Mouse (Mus musculus): ENCODE data around the gene Ell. TPM values are rescaled to one million over a fixed set of nuclear protein-coding genes. Genes with fewer than 3 reads are reported as not detected.
A peak's percentile ranks its signal among the peaks of the same experiment; 100 is the strongest.

The Ell gene
- total RNA-seq, 4 experiments from 2014 or later = 9.3 to 12.4 (median 10.6) TPM

- no peak for DNase-seq (ENCODE audit: low spot score)
Measured at GRCm38 (mm10) chr8:70597417-70598272, 58.4 kb downstream of the Ell start.

- DNase-seq (ENCODE audit: low spot score) = no peak
Measured at GRCm38 (mm10) chr8:70598283-70598682, 59.0 kb downstream of the Ell start.

- DNase-seq (ENCODE audit: low spot score) = no peak
Measured at GRCm38 (mm10) chr8:70598722-70599121, 59.5 kb downstream of the Ell start.

- no peak for DNase-seq (ENCODE audit: low spot score)
Measured at GRCm38 (mm10) chr8:70599507-70600290, 60.4 kb downstream of the Ell start.

DNA sequence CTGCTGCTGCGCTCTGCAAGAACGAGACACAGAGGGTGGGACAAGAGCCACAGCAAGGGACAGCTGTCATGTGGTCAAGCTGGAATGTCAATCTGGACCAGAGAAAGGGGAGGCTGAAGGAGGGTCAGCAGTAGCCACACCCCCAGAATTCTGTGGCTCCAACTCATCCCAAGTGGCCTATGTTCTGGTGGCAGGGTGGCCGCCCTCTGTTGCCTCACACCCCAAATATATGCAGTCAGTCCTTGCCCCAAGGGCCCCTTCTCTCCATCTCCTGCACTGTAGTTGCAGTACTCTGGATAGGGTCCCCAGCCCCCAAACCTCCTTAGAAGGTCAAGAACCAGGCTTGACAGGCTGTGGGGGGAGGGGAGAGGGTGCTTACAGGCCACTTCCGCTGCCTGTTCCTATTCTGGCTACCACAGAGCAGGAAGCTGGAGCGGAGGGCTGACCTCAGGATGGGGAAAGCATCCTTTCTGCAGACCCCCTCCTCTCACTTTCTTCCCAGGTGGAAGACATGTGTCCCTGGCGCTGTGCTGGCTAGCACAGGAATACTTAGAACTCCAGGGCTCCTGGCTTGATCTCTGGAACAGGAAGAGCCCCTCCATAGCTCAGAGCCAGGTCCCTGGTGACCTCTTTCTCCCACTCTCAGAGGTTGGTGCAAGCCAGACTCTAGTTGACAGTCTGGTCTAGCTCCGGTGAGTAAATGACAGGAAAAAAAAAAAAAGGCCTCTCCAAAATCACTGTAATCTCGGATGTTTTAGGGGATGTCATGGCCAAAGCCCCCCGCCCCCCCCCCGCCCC, 61.4 kb downstream of the Ell start:
- no peak for DNase-seq (ENCODE audit: low spot score)

DNA sequence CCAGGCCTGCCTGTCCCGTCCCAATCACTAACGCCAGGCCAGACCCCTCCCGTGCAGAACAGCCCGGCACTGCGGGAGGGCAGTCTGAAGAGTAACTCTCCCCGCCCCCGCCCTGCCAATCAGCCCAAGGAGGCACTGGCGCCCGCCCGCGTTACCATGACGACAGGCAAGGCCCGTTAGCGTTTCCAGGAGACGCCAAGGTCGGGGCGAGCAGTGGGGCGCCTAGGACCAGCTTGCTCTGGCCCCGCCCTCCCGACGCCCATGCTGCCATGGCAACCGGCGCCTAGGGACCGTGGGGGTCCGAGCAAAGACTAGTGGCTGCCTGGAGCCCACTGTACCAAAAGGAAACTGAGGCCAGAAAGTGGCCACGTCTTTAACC, 62.0 kb downstream of the Ell start:
- DNase-seq (ENCODE audit: low spot score) = no peak

DNA sequence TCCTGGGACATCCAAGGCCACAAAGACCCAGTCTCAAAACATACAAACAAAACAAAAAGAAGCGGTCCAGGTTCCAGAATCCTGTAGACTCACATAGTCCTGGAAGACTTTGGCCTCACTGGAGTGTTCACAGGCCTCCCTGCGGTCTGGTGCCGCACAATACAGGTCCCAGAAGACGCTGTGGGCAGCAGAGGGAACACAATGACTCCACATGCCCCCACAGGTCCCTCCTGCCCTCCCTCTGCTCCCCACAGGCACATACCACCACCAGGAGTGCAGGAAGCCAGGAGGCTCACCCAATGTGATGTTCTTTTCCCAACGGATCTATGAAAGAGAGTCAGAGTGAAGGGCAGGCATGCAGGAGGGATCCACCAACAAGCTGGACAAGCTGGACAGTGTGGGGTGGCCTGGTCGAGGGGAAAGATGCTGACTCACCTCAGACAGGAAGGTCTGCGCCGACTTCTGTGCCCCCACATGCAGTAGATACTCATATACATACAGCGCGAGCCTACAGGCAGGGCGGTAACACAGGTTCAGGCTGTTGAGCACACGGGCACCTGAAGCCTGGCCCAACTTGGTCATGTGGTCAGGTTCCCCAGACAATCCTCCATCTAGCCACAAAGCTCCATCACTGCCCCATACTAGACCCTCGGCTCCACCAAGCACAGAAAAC, 63.0 kb downstream of the Ell start:
- no peak for DNase-seq (ENCODE audit: low spot score)

- no peak for DNase-seq (ENCODE audit: low spot score)
Measured at GRCm38 (mm10) chr8:70604558-70604957, 65.3 kb downstream of the Ell start.

DNA sequence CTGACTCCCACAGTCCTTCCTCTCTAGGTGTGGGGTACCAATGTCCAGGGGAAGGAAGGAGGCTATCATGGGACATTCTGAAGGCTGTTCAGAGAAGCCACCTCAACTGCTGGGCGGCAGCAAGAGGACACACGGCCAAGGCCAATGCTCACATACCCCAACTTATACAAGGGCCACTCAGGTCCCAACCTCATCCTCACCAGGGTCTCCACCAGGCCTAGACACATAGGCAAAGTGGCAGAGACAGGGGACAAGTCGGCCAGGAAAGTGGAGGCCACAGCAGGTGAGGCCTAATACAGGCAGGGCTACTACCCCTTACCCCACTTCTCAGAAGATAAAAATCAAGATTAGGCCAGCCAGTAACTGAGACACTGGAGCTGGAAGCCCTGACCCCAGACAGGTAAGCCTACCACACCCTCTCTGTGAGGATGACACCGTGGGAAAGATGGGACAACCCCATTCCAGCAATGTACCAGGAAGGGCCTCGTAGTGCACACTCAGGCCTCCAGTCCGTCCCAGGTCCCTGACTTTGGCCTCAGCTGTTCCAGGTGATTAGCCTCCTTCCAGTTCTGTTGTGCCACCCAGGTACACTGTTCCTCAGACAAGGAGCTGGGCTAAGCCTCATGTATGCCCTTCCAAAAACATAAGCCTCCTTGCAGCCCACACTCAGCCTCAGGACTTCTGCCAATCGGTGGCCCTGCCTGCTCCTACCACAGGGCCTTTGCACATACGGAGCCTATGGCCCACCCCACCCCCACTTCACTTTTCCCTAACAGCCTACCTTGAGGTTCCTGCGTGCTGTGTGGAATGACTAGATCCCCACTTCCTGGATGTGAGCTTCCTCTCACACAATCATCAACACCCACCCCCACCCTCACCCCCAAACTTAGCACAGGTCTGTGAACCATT, 66.9 kb downstream of the Ell start:
- no peak for DNase-seq (ENCODE audit: low spot score)

DNA sequence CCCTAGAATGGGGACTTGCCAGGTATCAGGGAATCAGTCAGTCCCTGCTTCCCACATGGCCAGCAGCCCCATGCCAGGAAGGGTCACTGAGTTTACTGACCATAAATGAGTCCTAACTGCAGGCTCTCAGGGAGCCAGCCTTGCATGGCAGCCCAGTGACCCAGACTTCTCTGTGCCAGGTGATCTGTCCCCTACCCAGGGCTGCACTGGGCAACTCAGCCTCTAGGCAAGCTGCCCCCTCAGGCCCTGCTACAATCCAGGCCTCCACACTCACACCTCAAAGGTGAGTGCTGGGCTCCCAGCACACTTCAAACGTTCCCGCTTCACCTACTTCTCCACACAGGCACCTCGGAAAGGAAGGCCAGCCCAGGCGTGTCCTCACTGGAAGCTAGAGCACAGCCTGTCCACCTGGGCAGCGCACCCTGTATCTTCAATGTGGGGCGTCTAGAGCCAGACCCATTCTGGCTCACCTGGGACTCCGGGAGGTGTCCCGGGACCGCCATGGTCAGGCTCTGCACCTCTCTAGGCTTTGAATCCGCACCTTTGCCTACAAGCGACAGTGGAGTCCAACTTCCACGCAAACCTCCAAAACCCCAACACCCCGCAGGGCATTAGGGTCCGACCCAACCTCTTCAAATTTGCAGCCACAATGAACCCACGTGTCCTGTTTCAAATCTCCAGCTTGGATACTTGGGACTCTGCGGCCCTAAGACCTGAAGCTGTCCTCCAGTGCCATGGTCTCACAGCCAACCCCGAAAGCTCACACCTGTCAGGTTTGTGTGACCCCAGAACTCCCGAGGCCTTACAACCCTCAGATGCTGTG, 67.7 kb downstream of the Ell start:
- DNase-seq (ENCODE audit: low spot score) = no peak

DNA sequence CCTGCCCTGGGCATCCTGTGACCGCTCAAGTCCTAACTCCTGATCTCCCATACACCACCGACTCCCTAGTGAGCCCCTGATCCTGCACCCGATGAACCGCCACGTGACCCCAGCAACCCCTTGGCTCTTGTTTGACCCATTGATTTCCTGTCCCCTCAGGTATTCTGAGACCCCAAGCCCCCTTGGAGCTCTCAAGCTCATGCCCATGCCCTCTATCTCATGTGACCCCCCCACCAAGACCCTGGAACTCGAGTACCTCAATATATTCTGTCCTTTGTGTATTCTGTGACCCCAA, 68.3 kb downstream of the Ell start:
- no peak for DNase-seq (ENCODE audit: low spot score)

- DNase-seq (ENCODE audit: low spot score) = peak; percentile 58
Measured at GRCm38 (mm10) chr8:70607898-70608748, 68.9 kb downstream of the Ell start.

GRCm38 (mm10) chr8:70608749-70609367, 69.6 kb downstream of the Ell start, which contains the start of gene Ssbp4:
TSS of gene Ssbp4 (minus strand) at chr8:70608872.
- no peak for DNase-seq (ENCODE audit: low spot score)

- peak; percentile 89 for DNase-seq (ENCODE audit: low spot score)
Measured at GRCm38 (mm10) chr8:70609368-70609848, 70.2 kb downstream of the Ell start.

DNA sequence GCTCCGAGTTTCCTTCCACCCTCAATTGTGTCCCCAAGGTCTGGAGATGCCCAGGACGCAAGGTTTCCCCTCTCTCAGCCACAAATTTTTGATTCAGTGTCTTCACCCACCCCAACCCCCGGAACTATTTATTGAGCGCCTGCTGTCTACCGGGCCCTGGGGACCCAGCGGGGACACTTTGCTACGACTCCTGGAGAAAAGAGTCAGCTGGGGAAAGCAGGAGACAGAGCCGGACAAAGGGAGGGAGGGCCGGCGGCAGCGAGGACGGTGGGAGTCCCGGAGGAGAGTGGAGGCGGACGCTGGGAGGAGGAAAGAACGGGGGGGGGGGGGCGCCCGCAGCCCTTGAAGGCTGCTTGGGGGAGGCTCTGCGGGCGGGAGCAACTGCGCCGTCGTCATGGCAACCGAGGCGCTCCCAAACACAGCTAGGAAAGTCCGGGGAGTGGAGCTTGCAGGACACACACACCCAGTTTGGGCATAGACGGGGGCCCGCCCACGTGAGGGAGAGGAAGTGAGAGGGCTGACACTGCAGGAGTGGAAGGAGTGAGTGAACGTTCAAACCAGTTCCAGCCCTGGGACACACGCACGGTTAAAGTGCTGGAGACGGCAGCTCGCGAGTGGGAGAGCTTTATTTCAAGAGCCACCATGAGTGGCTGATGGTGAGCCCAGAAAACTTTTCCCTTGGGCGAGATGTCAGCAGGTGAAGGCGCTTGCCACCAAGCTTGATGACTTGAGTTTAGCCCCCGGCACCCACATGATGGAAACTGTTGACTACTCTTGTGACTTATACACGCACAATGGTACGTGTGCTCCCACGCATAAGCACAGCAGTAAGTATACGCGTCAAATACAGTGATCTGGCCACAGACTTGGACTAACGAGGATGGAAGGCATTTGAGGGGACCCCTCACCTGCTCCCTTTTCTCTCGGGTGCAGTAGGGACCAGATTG, 70.9 kb downstream of the Ell start:
- peak; percentile 93 for DNase-seq (ENCODE audit: low spot score)

- DNase-seq (ENCODE audit: low spot score) = peak; percentile 89
Measured at GRCm38 (mm10) chr8:70610796-70611771, 71.8 kb downstream of the Ell start.

All from heart, adult 8-10 months (tissue).